Mouse (Mus musculus) 3134 (cell line): Measurements from ENCODE around the gene Lin28a.

ENCODE experiments used
- DNase-seq: peaks from one replicate; pipeline ENCODE4 v3.0.0-alpha.2; 2011; ENCODE audit warnings: low spot score; ENCODE audit not compliant: insufficient read length; ENCODE audit errors: extremely low read depth

Lin28a gene

GRCm38 (mm10) chr4:134018779-134019145, at the start of gene Lin28a:
TSS of gene Lin28a (minus strand) at chr4:134018841.
- no peak for DNase-seq

- no peak for DNase-seq
These were observed 49.3 kb upstream of the Lin28a start for GRCm38 (mm10) chr4:134067833-134068544.

- DNase-seq, result no peak
These were observed 48.7 kb upstream of the Lin28a start for GRCm38 (mm10) chr4:134067383-134067782.

- DNase-seq, result no peak
These were observed 46.9 kb upstream of the Lin28a start for GRCm38 (mm10) chr4:134065431-134066004.

GRCm38 (mm10) chr4:134062561-134062960, 43.9 kb upstream of the Lin28a start:
- DNase-seq, result no peak

- DNase-seq, result no peak
These were observed 43.4 kb upstream of the Lin28a start for GRCm38 (mm10) chr4:134061944-134062446.

GRCm38 (mm10) chr4:134061166-134061830, 42.7 kb upstream of the Lin28a start:
- DNase-seq, result peak; percentile 38

- DNase-seq, result no peak
These were observed 41.7 kb upstream of the Lin28a start, which contains the start of gene Crybg2 for GRCm38 (mm10) chr4:134060135-134060865. TSS of gene Crybg2 (plus strand) at chr4:134060815.

GRCm38 (mm10) chr4:134058908-134059307, 40.3 kb upstream of the Lin28a start:
- DNase-seq, result no peak

- no peak for DNase-seq
These were observed 39.6 kb upstream of the Lin28a start for GRCm38 (mm10) chr4:134058166-134058715.

- DNase-seq, result no peak
These were observed 34.9 kb upstream of the Lin28a start, which contains the start of gene Zfp683 for GRCm38 (mm10) chr4:134053538-134053937. TSS of gene Zfp683 (plus strand) at chr4:134053838.

- DNase-seq, result no peak
These were observed 33.9 kb upstream of the Lin28a start for GRCm38 (mm10) chr4:134052560-134052959.

- no peak for DNase-seq
These were observed 33.3 kb upstream of the Lin28a start for GRCm38 (mm10) chr4:134051912-134052311.

- DNase-seq, result no peak
These were observed 29.0 kb upstream of the Lin28a start for GRCm38 (mm10) chr4:134047648-134048047.

GRCm38 (mm10) chr4:134043041-134043440, 24.4 kb upstream of the Lin28a start:
- no peak for DNase-seq

GRCm38 (mm10) chr4:134041317-134042123, 22.9 kb upstream of the Lin28a start:
- no peak for DNase-seq

GRCm38 (mm10) chr4:134035953-134036352, 17.3 kb upstream of the Lin28a start:
- DNase-seq, result peak; percentile 34

- DNase-seq, result no peak
These were observed 7.2 kb upstream of the Lin28a start for GRCm38 (mm10) chr4:134025802-134026201.

- DNase-seq, result no peak
These were observed 2.0 kb upstream of the Lin28a start for GRCm38 (mm10) chr4:134020621-134021020.
